Mouse (Mus musculus) ES-CJ7 (cell line): ENCODE data around the gene Tldc1.
A peak's percentile ranks its signal among the peaks of the same experiment; 100 is the strongest.

ENCODE experiments used
- DNase-seq: peaks from one replicate; pipeline ENCODE4 v3.0.0; 2011; ENCODE audit warnings: low read depth, low spot score

The Tldc1 gene

DNA sequence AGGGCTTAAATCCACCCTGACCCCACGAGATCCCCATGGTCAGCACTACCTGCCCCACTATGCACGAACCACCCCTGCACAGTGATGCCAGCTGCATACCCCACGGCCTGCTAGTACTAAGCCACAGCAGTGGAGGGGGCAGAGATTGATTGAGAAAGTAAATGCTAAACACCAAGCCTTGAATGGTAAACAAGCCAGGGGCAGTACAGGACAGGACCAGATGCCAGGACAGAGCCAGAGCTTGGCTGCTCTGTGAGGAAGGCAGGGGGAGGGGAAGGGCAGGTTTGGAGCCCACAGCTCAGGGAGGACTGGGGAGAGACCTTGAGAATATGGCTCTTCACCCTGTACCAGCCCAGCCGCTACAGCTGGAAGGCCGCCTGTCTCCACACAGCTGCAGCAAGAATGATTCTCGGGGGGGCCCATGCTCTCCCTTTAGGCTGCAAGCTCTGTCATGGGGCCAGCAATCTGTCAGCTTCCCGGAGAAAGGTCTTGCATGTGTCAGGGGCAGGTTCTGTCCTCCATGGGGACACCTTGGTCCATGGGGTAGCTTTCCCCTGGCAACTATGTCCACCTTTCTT is 1.5 kb downstream of the Tldc1 start:
- DNase-seq, result no peak

DNA sequence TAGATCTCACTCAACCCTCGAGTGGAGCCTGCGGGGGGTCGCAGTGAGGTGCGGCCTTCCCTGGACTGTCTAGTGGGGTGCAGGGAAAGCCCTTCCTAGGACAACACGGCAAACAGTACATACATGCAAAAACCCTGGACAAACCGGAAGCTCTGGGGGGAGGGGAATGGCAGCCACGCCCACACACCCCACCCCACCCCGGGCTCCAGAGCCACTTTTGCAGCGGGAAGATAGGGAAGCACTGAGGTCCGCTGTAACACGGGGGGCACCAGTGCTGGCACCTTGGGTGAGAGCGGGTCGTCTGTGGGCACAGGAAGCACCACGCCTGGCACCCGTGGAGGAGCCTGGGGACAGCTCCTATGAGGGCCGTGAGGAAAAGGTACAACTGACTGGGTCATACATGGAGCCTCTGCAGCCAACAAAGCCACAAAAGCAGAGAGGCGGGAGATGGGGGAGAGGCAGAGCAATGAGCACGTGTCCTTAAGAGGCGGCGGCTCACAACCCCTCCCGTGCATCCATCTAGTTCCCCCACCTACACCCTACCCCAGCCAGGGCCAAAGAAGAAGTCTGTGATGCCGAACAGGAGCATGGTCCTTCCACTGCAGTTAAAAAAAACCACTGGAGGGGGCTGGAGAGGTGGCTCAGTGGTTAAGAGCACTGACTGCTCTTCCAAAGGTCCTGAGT is 12.3 kb downstream of the Tldc1 start:
- peak; percentile 47 for DNase-seq

DNA sequence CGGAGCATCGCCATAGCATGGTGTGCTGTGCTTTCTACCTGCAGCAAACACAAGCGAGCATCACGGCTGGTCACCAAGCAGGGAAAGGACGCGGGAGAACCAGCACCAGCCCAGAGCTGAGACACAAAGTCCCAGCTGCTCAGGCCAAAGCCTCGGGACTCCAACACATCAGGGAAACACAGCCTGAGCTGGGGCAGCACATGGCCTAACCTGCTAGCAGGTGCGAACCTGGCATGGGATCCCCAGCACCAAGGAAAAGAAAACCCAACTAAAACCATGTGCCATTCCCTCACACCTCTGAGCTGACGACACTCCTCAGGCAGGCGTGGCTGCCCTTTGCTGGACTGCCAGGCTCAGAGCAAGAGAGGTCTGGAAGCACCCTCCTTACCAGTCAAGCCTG is 12.9 kb downstream of the Tldc1 start:
- DNase-seq, result no peak

DNA sequence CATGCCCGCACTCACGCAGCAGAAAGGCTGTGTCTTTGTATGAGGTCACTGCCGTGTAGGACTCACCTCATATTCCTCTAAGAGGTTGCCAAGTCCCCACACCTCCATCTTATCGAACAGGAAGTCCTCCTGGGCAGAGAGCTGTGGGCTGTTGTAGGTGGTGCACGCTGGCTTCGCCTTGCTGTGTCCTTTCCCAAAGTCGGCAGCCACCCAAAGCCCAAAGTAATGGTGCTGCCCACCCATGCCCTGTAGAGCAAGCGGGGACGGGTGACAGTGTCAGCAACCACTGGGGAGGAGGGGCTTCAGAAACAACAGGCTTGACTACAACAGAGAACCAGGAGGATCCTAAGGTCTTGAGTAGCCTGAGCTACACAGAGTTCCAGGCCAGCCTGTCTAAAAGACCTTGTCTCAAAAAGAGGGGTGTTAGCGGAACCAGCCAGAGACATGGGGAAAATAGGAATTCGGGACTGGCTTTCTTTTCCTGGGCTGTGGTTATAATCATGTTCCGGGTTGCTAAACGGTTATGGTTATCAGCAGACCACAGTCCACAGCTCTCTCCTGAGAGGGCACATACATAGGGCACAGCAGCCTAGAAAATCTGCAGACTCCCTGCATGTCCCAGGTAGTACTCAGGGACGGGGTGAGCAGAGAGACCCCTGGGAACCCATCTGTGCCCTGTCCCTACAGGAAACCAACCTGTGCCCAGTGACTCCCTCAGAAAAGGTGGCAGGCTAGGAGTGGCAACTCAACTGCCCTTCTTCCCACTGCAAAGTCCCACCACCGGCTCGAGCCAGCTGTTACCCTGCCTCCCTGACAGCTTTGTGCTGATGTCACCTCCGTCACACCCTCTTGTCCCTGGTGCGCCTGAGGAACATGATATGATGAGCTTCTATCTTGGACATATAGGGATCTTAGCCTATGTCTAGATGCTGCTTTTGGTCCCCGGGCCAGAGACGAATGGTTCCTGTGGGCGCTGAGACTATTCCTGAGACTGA is 15.7 kb downstream of the Tldc1 start:
- DNase-seq, result no peak

DNA sequence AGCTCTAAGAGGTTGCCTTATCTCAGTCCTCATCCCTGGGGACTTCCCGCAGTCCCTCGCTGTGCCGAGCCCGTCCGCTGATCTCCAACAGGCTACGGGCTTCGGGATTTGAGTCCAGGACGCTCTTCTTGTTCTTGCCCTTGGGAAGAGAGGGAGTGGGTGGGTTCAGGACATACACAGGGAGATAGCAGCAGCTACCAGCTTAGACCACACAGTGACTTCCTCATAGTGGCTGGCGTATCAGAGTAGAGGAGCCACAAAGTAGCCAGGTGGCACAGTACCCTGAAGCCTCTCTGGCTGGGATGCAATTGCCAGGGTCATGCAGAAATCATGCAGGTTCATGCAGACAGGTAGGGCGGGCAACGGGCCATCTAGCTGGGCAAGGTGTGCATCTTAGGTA is 16.5 kb downstream of the Tldc1 start:
- DNase-seq, result no peak

DNA sequence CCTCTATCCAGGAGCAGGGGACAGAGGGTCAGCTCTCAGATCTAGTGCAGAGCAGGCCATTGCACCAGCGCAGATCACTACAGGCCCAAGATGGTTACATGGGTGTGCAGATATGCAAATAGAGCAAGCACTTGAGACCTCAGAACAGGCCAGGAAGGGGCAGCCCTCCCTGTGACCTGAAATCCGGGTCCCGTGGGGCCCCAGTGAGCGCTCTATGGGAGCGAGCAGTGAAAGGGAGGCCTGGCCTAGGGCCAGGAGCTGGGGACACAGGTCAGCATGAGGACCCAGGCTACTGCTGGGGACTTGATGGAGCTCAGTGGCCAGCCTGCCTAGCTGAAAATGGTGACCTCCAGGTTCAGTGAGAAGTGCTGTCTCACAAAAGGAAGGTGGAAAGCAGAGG is 21.7 kb downstream of the Tldc1 start:
- no peak for DNase-seq

DNA sequence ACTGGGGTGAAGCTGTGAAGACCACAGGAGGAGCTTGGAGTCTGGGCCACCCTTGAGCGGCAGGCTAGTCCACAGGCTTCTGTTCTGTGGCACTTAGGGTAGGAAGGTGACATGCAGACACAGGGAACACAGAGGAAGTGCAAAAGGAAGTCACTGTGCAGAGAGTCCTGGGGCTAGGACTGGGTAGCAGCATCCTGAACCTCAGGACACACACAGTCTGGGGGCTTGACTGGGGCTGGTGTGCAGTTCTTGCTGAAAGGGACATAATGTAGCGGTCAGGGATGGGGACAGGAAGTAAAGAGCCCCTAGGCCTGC is 22.1 kb downstream of the Tldc1 start:
- no peak for DNase-seq

DNA sequence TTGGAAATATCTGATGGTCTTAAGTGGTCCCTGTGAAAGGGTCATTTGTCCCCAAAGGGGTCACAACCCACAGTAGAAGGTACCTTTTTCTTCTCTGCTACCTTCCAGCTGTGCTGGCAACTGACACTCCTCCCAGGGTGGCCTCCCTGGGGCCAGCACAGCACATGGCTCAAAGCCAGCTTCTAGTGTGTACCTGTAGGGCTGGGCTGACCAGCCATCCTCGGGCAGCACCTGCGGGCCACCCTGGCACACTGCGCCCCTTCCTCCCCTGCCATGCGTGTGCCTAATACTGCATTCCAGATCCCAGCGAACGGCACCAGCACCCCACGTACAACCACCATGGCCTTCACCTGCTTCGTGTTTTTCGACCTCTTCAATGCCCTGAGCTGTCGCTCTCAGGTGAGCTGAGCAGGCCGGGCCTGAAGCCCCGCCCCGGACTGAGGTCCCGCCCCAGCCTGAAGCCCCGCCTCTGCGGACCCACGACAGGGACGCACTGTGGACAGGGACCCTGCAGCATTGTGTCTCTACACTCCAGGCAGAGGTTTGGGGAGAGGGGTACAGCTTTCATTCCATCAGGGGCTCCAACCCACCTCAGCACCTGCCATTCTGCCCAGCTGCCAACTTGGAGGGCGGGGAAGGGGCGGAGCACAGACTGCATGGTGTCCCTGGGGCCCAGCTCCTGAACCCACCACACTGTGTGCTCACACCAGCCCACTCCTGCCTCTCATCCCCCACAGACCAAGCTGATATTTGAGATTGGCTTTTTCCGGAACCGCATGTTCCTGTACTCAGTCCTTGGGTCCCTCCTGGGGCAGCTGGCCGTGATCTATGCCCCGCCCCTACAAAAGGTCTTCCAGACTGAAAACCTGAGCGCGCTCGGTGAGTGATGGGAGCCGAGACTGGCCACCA is 22.7 kb downstream of the Tldc1 start:
- no peak for DNase-seq

DNA sequence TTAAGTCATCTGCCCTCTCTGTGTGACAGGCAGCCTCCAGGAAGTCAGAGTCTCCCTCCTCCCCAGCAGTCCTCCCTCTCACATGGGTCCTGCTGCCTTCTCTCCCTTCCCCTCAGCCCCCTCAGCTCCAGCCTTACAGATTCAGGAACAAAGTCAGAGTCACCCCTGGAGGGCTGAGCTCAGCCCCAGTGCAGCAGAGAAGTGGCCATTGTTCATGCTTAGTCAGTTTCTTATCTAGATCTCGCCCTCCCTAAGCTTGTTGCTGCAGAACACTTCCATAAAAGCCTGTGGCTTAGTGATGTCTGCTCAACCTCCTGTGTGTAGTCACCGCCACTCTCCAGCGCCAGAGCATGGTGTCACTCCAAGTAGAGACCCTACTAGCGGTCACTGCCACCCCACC is 33.6 kb downstream of the Tldc1 start:
- no peak for DNase-seq

DNA sequence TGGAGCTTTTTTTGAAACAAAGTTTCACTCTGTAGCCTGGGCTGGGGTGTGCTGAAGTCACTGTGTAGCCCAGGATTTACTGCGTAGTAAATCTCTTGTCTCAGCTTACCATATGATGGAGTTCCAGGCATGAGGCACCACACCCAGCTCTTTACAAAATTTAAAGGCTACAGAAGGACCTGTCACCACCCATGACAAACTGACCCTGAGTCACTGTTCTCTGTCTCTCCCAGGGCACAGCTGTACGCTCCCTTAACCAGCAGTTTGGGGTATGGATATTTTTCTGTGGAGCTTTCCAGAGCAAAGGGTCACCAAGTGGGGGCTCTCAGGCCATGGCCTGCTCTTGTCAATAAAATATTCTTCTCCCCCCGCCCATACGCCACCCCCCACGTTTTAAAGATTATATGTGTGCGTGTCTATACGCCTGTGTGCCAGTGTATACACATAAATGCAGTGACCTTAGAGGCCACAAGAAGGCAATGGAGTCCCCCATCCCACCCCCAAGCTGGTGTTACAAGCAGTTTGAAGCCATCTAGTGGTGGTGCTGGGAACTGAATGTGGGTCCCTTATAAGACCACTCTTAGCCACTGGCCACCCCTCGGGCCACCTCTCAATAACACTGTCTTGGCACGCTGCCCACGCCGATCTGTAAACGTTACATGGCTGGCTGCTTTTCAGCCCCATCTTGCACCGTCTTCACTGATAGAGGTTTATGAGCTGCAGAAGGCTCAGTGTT is 34.8 kb downstream of the Tldc1 start:
- DNase-seq, result peak; percentile 90

DNA sequence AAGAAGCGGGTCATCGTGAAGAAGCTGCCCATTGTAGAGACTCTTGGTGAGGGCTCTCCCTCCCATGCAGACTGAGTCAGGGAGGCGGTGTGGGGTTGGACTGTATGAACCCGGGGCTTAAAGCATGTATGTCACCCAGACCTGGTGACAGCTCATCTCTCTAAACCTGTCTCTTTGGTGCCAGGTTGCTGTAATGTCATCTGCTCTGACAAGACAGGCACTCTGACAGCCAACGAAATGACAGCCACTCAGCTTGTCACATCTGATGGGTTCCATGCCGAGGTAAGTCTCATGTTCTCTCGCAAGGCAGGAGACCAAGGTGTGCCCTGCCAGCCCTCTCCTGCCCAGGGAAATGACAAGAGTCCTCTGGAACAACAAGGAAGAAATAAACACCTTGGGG is 35.8 kb downstream of the Tldc1 start:
- DNase-seq, result no peak

DNA sequence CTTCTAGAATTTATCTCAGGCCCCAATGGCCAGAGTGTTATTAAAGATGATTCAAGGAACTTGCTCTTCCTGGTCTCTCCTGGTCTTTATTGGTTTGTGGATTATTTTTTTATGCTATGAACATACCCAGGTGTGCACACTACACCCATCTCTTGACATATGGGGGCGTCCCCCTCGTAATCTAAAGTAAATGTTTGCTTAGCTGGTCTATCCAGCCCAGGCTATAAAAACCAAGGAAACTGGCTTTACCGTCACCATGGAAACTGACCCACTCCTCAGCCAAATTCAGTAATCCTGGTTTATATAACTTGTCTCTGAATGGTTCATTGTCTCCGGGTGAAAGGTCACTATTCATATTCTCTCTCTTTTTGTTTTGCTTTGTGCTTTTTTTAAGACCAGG is 37.6 kb downstream of the Tldc1 start:
- DNase-seq, result no peak

DNA sequence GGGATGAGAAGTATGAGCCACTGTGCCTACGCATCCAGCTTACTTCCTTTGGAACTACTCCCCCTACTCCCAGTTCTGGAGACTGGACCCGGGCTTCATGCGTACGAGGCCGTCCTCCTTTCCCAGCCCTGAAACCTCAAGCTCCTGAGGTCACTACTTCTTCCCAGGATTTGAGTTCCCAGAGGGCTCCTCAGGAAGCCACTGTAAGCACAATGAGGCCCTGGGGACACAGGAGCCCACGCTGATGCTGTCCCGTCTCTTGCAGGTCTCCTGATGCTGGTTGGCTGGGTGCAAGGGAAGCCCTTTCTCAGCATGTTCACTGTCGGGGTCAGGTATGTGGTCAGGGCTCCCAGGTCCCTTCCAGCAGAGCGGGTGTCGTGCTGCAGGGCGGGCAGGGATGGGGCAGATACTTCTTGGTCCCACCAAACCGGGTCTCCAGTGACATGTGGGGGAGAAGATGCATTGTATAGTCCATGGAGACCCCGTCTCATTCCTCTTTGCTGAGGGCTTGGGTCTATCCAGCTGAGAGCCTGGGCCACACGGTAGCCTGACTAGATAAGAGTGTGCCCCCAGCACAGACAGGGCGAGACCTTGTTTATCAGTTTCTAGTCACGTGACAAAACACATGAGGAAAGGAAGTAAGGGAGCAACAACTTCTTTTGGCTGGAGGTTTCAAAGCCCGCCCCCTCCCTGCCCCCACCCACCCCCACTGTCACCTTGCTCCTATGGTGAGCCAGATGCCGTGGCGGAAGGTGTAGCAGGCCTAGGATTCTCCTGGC is 39.9 kb downstream of the Tldc1 start:
- no peak for DNase-seq

DNA sequence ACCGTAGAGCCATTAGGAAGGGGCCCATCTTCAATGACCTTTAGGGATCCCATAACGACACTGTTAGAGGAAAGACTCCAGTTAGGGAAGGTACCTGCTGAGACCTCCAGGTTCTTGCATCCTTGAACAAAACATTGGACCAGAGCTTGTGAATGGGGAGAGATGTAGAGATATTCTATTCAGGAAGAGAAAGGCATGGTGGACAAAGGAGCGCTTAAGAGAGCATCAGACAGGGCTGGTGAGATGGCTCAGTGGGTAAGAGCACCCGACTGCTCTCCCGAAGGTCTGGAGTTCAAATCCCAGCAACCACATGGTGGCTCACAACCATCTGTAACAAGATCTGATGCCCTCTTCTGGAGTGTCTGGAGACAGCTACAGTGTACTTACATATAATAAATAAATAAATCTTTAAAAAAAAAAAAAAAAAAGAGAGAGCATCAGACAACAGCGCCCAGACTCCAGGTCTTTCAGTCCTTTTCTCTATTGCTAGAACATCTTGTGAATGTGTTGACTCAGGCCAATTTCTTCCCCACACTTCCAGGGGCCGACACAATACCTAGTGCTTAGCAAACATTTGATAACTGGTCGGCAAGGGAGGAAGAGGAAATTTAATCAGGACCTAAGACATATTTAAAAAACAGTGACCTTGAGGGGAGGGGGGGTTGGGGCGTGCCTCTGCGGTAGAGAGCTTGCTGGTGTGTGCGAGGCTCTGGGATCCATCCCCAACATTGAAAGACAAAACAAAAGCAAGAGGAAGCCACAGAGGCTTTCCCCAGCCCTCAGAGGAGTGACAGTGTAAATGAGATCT is 40.9 kb downstream of the Tldc1 start:
- DNase-seq, result no peak

DNA sequence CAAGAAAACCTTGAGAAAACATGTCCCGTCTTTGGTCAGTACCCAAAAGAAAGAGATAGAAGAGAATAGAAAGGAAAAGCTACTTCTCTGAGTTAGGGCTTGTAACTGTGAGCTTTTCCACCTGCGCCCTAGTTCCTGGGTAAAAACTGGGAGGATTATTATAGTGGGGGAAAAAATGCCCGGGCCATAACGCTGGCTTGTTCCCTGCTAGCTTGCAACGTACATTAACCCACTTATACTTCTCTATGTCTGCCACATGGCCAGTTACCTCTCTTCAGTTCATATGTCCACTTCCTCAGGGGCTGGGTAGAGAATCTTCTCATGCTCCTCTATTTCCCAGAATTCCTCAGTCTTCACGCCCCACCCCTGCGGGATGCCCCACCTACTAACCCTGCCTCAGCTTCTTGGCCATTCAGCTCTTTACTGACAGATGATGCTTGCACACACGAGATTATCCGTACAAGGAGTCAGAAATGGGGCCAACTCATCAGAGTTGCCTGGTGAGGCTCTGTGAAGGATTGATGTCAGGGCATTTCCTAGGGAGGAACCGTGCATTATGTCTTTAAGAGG is 41.8 kb downstream of the Tldc1 start:
- no peak for DNase-seq

DNA sequence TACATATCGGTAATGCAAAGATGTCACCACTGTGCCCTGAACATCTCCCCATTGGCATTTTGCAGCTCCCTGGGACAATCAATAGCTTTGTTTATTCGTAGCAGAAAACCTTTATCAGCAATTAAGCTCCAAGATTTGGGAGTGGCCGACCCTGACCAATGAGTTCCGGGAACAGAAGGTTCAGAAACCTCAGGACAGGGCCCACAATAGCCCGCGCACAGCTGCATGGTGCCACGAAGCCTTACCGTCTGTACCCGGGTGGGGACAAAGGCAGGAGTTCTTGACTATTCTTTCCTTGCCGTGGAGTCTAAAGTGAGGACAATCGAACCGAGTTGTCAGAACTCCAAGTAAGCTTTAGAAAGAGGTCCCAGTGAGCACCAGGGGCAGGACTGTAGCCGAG is 46.1 kb downstream of the Tldc1 start:
- DNase-seq, result no peak

DNA sequence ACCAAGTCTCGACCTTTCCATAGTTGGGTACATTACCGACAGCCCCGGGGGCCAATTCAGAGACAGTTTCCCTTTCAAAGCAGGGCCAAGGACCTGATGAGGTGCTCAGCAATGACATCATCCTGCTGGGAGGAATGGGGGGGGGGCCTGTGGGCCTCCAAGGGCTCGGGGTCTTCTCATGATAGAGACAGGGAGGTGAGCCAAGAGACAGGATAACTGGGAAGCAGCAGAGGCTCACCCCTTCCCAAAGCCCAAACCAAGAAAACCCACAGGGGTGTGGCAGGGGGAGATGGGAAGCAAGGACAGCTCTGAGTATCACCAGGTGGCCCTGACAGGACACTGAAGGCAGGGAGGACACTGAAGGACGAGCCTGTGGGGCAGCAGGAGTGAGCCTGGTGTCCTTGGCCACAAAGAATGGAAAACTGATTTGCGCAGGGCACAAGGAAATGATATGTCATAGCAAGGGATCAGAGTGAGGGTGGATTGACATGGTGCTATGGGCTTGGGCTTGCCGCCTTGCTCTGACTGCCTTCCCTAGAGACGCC is 49.8 kb downstream of the Tldc1 start:
- no peak for DNase-seq

DNA sequence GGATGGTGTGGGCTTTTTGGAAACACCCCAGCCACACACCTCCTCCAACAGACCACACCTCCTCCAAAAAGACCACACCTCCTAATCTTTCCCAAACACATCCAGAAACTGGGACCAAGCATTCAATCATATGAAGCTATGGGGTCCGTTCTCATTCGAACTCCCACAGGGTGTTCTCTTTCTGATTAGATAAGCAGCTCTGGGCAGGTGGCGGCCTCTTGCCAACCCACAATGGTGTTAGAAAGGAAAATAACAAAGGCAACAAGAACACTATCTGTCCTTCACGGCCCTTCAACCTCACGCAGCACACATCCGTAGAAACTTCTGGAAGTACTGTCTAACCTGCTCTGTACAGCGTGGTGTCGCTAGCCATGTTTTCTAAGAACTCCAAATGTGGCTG is 51.1 kb downstream of the Tldc1 start:
- DNase-seq, result no peak

DNA sequence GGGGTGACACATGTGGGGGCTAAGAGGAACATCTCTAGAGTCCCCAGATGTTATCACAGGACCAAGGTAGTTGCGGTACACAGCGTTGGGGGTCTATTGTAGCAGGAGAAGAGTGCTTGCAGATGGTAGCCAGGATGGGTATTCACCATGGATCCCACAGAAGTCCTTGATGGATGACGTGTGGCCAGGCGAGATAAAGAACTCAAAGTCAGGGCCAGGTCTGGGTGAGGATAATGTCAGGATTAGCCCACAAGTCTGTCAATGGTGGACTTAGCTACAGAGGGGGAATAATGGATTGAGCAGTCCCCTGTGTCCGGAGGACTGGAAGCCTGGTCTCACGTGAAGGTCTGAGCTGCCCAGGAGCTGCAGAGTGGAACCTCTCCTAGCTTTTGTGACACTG is 53.6 kb downstream of the Tldc1 start:
- no peak for DNase-seq
